Mouse (Mus musculus) kidney, adult 9 months (tissue): Measurements from ENCODE around the gene Prelid1.

Source experiments
- DNase-seq: peaks from one replicate; pipeline ENCODE4 v3.0.0; 2022

The Prelid1 gene

DNA sequence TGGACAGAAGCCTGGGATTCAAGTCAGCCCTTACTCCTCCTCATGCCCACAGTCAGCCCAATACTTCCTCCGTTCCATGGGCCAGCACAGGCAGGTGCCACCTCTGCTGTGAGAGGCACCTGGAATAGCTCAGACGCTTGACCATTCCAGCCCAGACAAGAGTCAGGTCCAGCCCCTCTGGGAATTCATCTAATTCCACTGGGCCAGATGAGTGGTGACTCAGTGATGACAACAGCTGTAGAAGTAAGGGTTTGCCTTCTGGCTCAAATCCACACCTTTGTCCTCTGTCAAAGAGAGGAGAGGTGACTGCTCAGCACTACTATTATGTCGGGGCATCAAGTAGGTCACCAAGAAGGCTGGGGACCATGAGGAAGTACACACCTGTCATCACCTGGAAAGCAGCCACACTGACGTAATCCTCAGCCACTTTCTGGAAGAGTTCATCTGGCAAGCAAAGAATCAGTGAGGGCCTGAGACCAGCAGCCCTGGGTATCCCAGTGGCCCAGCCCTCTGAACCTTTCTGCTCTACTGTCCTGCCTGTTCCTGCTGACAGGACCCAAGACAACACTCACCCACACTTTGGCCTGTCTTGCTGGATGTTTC lies at the start of gene Prelid1:
Gene Prelid1, plus strand, starts transcription at position 570 of the 603 bp plus-strand sequence.
- peak; percentile 37 for DNase-seq

DNA sequence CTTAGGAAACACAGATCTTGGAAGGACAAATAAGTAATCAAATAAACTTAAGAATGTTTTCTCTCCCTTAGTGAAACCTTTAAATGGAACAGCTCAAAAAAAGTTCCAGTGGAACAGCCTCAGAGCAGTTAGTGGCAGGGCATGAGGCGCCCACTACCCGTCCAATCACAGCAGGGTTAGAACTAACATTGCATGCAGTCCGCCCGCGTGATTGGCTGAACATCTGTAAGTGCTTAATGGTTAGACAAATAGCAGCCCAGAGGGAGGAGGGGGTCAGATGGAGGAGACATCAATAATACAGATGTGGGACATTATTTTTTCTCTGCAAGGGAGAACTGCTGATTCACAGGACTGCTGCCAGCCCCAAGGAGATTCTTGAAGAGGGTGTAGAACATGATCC lies 43.1 kb upstream of the Prelid1 start:
- DNase-seq, result no peak

DNA sequence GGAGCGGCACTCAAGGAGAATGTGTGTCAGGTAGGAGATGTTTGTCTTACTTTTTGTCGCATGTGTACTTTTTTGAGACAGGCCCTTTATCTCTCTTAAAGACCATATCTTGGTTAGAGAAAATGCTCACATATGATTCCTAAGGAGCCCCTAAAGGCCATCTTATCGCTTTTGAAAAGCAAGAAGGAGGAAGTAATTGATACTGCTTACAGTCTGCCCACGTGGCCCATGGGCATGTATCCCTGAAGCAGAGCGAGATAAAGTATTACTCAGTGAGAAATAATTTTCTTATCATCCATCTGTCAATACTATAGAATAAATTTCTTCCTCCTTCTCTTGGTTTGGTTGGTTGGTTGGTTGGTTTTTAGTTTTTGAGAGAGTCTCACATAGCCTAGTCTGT lies 42.7 kb upstream of the Prelid1 start:
- no peak for DNase-seq

DNA sequence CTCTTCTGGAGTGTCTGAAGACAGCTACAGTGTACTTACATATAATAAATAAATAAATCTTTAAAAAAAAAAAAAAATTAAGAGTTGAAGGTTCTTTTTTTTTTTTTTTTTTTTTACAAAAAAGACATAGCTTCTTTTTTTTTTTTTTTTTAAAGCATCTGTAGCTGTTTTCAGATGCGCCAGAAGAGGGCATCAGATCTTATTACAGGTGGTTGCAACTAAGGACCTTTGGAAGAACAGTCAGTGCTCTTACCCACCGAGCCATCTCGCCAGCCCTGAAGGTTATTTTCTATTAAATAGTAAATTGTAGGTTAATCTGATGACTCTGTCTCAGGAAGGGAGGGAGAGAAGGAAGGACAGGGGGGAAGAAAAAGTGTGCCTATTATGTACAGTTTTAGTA lies 31.4 kb upstream of the Prelid1 start:
- peak; percentile 34 for DNase-seq

DNA sequence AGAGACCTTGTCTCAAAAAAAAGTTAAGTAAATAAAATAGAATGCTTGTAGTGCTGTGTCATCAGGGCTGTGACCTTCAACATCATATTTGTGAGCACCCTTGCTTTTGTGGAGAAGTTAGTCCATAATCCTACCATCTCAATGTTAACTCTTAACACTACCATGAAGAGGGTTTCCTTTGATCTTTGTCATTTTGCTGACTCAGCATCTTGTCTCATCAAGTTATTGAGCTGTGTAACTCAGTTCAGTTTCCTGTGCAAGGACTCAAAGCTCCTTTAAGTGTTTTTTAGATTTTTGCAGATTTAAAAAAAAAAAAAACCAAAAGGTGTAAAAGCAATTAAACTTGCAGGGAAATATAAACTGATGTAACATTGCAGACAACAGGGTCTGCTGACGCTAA lies 23.5 kb upstream of the Prelid1 start:
- DNase-seq, result no peak

DNA sequence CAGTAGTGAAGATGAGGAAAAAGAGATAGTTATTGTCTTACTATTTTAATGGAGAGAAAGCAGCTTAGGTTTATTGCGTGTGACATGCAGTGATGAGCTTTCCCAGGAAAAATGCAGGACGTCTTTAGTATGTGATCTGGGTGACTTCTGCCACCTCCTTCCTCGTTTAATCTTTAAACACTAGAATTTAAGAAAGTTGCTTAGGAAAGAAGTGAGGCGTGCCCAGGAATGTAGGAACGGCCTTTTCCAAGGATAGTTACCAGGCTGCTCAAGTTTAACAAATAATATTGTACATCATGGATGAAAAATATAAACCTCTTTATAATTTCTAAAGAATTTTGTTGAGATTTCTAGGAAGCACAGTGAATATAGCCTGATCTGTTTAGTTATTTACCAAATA lies 19.4 kb upstream of the Prelid1 start:
- DNase-seq, result no peak

DNA sequence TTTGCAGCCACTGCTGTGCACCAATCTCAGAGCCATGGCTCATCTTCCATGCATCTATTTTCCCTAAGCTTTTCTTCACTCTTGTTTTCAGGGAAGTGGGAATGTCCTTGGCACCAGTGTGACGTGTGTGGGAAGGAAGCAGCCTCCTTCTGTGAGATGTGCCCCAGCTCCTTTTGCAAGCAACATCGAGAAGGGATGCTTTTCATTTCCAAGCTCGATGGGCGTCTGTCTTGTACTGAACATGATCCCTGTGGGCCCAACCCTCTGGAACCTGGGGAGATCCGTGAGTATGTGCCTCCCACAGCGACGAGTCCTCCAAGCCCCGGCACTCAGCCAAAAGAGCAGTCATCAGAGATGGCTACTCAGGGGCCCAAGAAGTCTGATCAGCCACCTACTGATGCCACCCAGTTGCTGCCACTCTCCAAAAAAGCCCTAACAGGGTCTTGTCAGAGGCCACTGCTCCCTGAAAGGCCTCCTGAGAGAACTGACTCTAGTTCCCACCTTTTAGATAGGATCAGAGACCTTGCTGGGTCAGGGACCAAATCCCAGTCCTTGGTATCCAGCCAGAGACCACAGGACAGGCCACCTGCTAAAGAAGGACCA lies 8.2 kb upstream of the Prelid1 start:
- no peak for DNase-seq

DNA sequence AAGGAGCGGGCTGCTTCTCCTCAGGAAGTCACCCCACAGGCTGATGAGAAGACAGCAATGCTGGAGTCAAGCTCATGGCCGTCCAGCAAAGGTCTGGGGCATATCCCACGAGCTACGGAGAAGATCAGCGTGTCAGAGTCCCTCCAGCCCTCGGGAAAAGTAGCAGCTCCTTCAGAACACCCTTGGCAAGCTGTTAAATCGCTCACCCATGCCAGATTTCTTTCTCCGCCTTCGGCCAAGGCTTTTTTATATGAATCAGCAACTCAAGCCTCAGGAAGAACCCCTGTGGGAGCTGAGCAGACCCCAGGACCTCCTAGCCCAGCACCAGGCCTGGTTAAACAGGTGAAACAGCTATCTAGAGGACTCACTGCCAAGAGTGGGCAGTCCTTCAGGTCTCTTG lies 7.2 kb upstream of the Prelid1 start:
- DNase-seq, result no peak

DNA sequence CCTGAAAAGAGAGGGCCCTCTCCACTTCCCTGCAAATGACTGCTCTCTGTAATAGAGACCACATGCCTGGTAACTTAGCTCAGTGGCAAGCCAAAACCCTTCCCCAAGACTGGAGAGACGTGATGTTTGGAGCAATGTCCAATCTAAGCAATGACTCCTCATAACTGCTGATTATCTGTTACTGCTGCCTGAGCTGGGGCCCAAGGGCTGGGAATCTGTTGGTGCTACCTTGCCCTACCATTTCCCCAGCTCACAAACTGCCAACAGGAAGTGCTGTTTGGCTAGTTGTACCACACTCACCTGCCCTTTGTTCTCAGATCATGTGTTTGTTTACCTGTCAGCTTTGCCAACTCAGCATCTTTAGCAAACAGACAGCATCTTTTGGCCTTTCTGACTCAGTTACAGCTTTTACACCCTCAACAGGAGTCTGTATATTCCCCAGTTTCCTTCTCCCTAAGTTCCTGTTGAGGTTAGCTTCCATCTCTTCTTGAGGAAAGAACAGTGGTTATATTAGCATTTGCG lies 5.3 kb upstream of the Prelid1 start:
- DNase-seq, result no peak

DNA sequence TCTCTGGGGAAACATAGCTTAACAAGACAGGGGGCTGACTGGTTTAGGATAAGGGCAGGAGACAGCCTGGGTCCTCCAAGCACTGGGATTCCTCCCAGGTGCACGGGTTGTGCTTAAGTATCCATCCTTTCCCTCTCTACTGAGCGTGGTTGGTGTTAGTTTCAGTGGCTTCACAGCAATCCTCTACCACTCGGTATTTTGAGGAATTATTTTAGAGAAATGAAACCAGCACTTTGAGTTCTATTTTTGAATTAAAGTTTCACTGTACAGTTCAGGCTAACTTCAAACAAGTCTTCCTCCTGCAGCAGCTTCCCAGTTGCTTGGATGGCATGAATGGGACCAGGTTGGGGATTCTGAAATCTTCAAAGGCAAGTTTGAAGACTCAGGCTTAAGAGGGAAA lies 1.9 kb upstream of the Prelid1 start:
- DNase-seq, result no peak

DNA sequence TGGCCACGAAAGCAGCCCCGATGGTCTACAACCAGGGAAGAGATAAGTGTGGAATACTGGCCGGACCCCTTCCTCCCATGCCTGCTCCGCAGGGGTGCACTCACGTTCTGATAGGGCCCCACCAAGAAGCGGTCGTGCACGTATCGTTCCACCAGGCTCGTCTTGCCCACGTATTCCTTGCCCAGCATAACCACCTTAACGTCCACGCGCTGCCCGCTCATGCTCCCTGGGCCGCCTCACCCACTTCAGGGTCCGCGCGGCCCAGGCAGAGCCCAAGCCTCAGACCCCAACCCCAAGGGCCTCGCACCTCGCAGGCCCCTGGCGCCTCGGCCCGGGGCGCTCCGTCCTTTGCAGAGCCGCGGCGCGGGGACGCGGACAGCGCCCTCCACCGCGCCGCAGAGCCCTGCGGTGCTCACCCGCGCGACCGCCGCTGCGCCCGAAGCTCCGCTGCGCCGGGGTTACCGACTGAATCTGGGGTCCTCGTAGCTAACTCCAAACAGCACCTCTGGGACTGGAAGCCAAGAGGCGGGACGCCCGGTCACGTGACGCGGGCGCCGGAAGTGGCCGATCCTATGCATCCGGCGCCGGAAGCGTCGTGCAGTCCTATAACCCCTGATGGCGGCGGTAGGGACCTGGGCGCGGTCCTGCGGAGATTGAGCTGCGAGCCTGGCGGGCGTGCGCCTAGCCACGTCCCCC lies 1.3 kb downstream of the Prelid1 start, which contains the start of gene Rab24:
Gene Rab24, minus strand, starts transcription at position 513 of the 696 bp plus-strand sequence.
- peak; percentile 89 for DNase-seq

DNA sequence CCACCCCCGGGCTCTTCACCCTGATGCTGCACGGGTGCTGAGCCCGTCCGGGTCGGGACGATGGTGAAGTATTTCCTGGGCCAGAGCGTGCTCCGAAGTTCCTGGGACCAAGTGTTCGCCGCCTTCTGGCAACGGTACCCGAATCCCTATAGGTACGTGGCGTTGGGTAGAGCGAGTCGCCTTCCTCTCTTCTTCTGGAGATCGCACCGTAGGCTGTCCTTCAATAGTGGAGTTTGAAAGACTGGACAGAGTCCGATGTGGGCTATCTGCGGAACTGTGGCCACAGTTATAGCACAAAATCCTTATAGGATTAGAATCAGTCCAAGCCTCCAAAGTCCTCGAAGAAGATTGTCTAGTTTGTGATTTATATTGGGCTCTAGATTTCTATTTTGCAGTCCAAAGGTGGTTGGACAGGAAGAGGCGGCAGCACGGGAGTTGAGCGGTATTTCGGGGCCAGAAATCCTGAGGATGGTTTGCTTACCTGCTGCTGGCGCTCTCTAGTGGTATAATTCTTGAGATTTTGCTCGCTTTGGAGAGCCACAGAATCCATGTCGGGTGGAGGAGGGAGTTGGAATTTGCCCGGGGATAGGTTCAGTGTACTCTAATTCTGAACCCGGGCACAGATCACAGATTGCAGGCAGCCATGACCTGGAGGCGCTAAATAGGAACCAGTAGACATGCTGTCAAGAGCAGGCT lies 2.0 kb downstream of the Prelid1 start:
- peak; percentile 92 for DNase-seq

DNA sequence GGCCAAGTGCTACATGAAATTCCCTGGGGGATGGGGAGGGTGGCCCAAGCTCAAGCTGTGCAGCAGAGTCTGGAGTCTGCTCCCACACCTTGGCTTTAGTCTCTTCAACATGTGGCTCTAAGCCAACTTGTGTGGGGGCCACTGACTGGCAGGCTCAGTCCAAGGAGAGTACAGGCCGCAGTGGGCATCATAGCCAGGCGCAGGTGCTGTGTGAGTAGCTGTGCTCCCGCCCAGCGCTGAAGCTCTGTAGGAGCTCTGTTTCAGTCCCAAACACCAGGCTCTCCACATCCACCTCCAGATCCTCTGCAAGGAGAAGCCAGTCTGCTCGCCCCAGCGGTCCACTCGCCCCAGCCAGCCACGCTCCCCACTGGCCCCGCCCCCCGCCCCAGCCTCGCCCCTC lies 5.3 kb downstream of the Prelid1 start:
- DNase-seq, result no peak

DNA sequence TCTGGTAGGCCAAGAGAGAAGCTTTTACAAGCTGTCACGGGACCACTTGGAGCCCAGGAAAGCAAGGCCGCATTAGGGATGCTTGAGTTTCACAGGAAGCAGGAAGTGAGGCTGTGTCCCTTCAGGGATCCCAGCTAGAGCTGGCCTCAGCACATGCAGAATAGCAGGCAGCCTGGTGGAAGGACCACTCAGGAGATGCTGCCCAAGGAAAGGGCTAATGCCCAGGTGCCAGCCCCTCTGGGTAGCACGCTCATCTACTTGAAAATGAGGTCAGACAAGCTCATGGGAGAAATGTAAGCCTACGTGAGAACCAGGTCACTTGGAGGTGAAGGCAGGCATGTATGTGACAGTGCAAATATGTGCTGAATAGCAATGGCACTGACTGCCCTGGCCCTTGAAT lies 6.9 kb downstream of the Prelid1 start:
- no peak for DNase-seq

DNA sequence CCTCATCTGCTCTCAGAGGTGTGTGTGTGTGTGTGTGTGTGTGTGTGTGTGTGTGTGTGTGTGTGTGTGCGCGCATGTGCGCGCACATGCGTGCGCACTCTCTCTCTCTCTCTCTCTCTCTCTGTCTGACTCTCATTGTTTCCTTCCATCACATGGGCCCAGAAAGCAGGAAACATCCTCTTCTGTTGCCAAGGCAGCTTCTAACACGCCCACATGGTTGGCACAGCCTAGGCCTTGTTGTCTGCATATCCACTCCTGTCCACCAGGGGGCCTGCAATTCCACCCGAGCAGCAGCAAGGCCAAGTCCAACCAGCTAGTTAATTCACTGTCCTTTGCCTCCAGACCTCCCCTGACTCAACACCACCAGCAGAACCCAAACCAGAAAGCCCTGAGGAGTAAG lies 7.3 kb downstream of the Prelid1 start:
- peak; percentile 93 for DNase-seq

DNA sequence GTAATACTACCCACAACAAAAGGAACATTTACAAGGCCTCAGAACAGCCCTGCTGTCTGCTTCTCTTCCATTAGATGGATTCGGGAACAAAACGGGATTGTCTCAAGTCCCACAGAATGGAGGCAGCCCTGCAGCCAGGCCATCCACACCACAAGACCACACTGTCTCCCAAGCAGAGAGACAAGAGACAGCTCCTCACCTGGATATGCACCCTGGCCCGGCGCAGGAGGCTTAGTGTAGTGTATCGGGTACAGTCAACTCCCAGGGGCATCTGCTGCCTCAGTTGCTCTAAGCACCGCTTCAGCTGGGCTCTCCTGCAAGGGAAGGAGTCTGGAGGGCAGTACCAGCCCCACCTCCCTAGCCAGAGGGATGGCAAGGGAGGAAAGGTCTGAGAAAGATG lies 7.9 kb downstream of the Prelid1 start:
- no peak for DNase-seq

DNA sequence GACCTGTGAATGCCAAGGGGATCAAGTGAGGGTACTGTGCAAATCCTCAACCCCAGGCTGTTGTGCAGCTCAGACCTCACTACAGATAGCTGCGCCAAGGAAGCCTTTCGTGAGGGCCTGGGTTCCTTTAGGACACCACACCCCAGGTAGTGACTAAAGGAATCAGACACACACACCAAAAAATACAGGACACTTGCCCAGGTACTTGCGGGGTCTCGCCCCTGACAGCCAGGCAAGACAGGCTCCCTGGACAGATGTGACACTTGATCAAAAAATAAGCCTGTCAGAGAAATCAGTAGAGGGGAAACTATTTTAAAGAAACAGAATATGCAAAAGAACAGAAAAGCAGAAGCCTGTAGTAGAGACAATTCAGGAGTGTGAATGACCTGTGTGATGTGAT lies 8.3 kb downstream of the Prelid1 start:
- DNase-seq, result no peak

DNA sequence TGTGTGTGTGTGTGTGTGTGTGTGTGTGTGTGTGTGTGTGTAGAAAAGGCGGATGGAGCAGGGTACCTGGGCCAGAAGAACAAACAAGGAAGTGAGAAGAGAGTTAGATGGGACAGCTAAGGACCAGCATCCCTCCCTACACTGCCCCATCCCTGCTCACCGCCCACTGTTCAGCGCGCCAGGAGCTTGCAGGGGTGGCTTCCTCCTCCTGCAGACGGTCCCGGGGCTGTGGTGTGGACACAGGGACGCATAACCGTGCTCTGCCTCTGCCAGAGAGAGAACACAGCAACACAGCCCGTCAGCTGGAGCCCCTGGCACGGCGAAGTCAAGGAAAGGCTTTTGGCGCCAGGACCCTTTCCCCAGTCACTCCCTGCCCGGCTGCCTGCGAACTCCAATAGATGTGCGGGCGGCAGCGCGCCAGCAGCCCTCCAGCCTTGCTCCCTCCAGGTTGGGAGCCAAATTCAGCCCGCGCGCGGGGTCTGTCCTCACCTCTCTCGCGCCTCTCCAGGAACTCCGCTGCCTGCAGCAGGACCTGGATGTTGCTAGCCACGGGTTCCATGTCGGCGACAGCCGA lies 8.9 kb downstream of the Prelid1 start:
- peak; percentile 33 for DNase-seq

DNA sequence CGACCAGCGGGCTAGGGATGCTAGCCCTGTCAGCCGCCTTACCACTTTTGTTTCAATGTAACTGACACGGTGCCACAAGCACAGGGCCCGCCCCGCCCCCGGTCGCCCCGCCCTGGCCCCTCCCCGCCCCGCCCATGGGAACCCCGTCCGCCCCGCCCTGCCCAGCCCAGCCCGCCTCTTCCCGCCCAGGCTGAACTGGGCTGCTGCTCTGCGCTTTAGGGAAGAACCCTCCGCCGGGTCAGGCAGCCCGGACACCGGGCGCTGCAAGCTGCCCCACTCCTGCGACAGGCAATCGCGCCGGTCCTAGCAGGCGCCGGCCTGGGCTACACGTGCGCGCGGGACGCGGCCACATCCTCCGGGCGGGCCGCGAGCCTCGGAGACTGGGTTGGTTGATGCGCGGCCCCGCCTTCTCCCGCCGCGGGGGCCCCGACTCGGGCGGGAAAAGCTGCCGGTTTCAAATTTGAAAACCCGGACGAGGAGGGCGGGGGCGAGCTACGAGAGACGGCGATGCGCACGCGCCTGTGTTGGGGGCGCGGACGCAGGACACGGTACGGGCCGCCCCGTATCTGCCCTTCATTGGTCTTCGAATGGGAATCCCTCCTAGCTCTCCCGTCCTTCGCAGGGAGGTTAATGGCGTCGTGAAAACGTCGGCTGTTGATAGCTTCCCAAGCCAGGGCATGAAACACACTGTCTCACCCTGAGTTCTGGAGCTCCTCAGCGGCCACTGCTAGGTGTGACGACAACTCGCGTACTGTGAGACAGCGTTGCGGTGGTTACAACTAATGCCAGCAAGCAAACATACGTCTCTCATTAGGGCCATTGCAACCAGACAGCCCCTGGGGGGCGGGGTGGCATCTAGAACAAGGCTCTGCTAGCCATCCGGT lies 9.6 kb downstream of the Prelid1 start, which contains the start of gene Mxd3:
Gene Mxd3, minus strand, starts transcription at position 141 of the 884 bp plus-strand sequence.
- DNase-seq, result peak; percentile 82

DNA sequence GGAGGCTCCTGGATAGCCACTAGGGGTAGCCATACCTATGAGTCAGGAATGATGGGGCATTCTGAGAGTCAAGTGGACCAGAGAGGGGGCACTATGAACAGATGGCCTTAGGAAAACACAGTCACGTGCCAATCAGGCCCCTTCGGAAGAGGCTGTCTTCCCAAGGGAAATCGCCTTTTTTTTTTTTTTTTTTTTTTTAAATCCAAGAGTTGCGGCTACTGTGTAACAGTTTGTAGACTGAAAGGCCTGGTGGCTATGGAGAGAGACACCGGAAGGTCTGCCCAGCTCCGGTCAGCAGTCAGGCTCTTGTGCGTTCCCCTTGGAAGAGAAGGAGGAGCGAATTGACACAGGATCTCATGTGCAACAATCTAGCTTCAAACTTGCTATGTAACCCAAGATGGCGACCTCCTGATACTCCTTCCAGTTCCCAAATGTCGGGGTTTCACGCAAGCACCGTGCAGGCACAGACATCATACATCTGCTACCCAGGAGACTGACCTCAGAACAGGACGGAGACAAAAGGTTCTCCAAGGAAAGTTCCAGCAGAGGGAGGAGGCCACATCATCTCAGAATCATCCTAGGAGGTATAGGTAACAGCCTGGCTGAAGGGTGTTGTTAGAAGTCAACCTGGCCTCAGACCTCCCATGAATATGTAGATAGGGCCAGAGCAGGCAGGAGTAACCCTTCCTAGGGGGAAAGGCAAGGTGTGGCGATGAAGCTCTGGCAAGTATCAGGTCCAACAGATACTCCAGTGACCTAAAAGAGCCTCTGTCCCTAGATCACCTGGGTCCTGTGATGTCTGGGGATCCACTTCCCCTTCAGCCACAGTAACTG lies 10.5 kb downstream of the Prelid1 start:
- DNase-seq, result no peak

DNA sequence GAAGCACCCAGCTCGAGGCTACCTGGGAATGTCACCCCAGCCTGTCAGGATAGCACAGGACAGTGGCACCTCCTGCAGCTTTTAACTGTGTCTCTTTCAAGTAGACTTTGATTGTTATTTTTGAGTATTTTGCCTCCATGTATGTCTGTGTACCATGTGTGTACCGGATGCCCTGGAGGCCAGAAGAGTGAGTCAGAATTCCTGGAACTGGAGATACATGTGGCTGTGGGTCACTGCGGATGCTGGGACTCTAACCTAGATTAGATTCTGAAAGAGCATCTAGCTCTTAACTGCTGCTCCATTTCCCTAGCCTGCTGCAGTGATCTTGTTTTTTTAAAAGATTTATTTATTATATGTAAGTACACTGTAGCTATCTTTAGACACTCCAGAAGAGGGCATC lies 12.0 kb downstream of the Prelid1 start:
- no peak for DNase-seq
